Mouse (Mus musculus) cerebellum, postnatal 36 days (tissue): ENCODE measurements at regions not wholly inside any gene's neighbourhood (a gene's known extent, or its start where the extent isn't known, plus 50 kb on each side); places are given as distances from the start of the nearest gene placed in this dataset.
A peak's percentile ranks its signal among the peaks of the same experiment; 100 is the strongest.
"Not testable (repeated sequence)": the region's sequence is repeated elsewhere in the genome, so short reads cannot be mapped to it uniquely, and the experiment has no call there.

Experiments
- DNase-seq, 2 experiments: peaks; one replicate each; pipeline ENCODE4 v3.0.0; 2021 to 2022; ENCODE audit warnings: mixed read lengths in 2 of 2

- no peak for DNase-seq
Observed at GRCm38 (mm10) chr17:60966401-60966800, 1914.7 kb downstream of the Efna5 start.

GRCm38 (mm10) chr17:60965660-60966059 is 1915.5 kb downstream of the Efna5 start:
- DNase-seq: no peak

- no peak for DNase-seq
Observed at GRCm38 (mm10) chr17:60951464-60951863, 1929.7 kb downstream of the Efna5 start.

GRCm38 (mm10) chr17:60937754-60938508 is 1924.8 kb upstream of the Nudt12 start:
- no peak for DNase-seq

GRCm38 (mm10) chr17:60934223-60934622 is 1921.1 kb upstream of the Nudt12 start:
- DNase-seq: no peak

GRCm38 (mm10) chr17:60925822-60926383 is 1912.7 kb upstream of the Nudt12 start:
- DNase-seq: peak; percentile 1

- DNase-seq: not testable (repeated sequence)
Observed at GRCm38 (mm10) chr17:60882721-60883120, 1869.5 kb upstream of the Nudt12 start.

- DNase-seq: no peak
Observed at GRCm38 (mm10) chr17:60857445-60857844, 1844.3 kb upstream of the Nudt12 start.

GRCm38 (mm10) chr17:60854659-60855058 is 1841.5 kb upstream of the Nudt12 start:
- DNase-seq: no peak

- DNase-seq: not testable (repeated sequence)
Observed at GRCm38 (mm10) chr17:60838794-60839193, 1825.6 kb upstream of the Nudt12 start.

- DNase-seq: peak; percentile 27 to 33
Observed at GRCm38 (mm10) chr17:60832531-60832930, 1819.4 kb upstream of the Nudt12 start.

GRCm38 (mm10) chr17:60830498-60830897 is 1817.3 kb upstream of the Nudt12 start:
- DNase-seq: no peak

GRCm38 (mm10) chr17:60804715-60805449 is 1791.7 kb upstream of the Nudt12 start:
- no peak for DNase-seq

GRCm38 (mm10) chr17:60762270-60762669 is 1749.1 kb upstream of the Nudt12 start:
- no peak for DNase-seq

- no peak for DNase-seq
Observed at GRCm38 (mm10) chr17:60761100-60761499, 1747.9 kb upstream of the Nudt12 start.

- DNase-seq: no peak
Observed at GRCm38 (mm10) chr17:60742856-60743255, 1729.7 kb upstream of the Nudt12 start.

- DNase-seq: no peak
Observed at GRCm38 (mm10) chr17:60738211-60738610, 1725.0 kb upstream of the Nudt12 start.

- DNase-seq: no peak
Observed at GRCm38 (mm10) chr17:60720138-60720537, 1707.0 kb upstream of the Nudt12 start.

GRCm38 (mm10) chr17:60717931-60718621 is 1704.9 kb upstream of the Nudt12 start:
- DNase-seq: no peak

GRCm38 (mm10) chr17:60717494-60717893 is 1704.3 kb upstream of the Nudt12 start:
- no peak for DNase-seq
